Mouse (Mus musculus) cortical plate, adult 2 months (tissue): ENCODE data around the gene Mug1. TPM values are rescaled to one million over a fixed set of nuclear protein-coding genes. Genes with fewer than 3 reads are reported as not detected.
"Not testable (repeated sequence)": the region's sequence is repeated elsewhere in the genome, so short reads cannot be mapped to it uniquely, and the experiment has no call there.

Experiments used
- H3K27ac ChIP-seq: fragments of 200-500 bp; 2 replicates; pipeline ENCODE4 v1.5.1; 2012; ENCODE audit warnings: low read length, control low read depth, inconsistent platforms; ENCODE audit not compliant: insufficient read depth
- H3K4me1 ChIP-seq: fragments of 200-500 bp; 2 replicates; pipeline ENCODE4 v1.6.1; 2011; ENCODE audit warnings: low read length; ENCODE audit not compliant: control insufficient read depth, insufficient read depth
- H3K4me3 ChIP-seq: fragments of 200-500 bp; 2 replicates; pipeline ENCODE4 v1.5.1; 2011; ENCODE audit warnings: mild to moderate bottlenecking, low read length, control low read depth; ENCODE audit not compliant: insufficient read depth
- CTCF ChIP-seq: fragments of 200-500 bp; IDR thresholded peaks from 2 replicates; pipeline ENCODE4 v1.5.1; 2011; ENCODE audit warnings: mild to moderate bottlenecking, control low read depth, low read length; ENCODE audit not compliant: insufficient read depth; ENCODE audit errors: extremely low read depth
- POLR2A ChIP-seq: fragments of 200-500 bp; IDR thresholded peaks from 2 replicates; pipeline ENCODE4 v1.6.1; 2011; ENCODE audit warnings: mild to moderate bottlenecking, low read length, control low read depth; ENCODE audit not compliant: insufficient read depth; ENCODE audit errors: extremely low read depth
- polyA plus RNA-seq: library from polyadenylated mRNA; depleted of rRNA; stranded (reverse); fragments of >200 nt; gene quantifications from 2 replicates; pipeline ENCODE4 v1.2.3, GENCODE M21; 2012; rRNA removed

The Mug1 gene
- polyA plus RNA-seq, result not detected in 2 replicates

DNA sequence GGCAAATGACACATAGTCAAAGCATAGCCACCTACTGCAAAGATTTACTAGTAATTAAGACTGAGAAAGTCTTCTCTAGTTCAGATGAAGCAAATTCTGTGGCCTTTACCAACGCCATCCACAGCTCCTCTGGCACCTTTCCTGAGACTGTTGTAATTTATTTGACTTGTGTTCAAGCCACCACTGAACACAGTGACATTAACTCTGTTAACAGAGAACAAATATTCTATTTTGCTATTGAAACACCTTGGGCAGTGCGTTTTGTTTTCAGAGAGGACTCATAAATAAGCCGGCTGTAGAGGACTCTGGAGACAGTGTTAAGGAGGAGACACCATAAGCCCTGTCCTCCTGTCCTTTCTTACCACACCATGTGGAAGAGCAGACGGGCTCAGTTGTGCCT, at the start of gene Mug1:
Gene Mug1 (plus strand): TSS at position 271 of the 400 bp plus-strand sequence.
- H3K4me1 ChIP-seq, H3K27ac ChIP-seq, H3K4me3 ChIP-seq: not testable (repeated sequence)

DNA sequence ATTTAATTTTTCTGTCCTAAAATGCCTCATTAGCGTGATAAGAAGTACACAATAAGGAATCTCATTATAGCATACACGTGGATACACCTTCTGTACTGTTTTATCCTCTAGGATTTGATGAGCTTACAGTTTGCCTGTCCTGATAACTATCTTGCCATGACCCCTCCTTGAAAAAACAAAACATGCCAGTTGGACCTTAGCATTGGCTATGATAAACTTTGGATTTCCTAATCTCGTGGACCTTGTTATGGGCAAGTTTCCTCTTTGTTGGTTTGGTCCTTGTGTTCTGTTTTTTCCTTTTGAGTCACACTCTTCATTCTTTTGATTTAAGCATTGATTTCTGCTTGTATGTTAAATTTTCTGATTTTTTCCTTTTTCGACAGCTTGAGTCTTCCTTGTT, 10.3 kb upstream of the Mug1 start:
- Histone ChIP-seq H3K4me3 (no peak overlapping the region), H3K27ac (no peak overlapping the region), H3K4me1 (no peaks in the 10 kb centered on the region)
- no peak for TF ChIP-seq POLR2A
- no peak for TF ChIP-seq CTCF

DNA sequence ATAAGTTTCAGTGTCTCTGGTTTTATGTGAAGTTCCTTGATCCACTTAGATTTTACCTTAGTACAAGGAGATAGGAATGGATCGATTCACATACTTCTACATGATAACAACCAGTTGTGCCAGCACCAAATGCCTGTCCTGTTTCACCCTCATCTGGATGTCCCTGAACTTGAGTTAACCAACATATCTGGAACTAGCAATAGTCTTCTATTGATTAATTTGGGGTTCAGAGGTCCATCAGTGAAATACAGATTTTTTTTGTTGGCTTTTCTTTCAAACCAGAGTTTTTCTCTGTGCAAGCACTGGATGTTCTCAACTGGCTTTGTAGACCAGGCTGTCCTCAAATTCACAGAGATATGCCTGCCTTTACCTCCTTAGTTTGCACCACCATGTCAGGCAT, 2.0 kb upstream of the Mug1 start:
- TF ChIP-seq POLR2A, result no peak
- TF ChIP-seq CTCF, result no peak
- no peak overlapping the region for H3K4me3 ChIP-seq
- no peak overlapping the region for H3K27ac ChIP-seq
- H3K4me1 ChIP-seq, result no peaks in the 10 kb centered on the region

DNA sequence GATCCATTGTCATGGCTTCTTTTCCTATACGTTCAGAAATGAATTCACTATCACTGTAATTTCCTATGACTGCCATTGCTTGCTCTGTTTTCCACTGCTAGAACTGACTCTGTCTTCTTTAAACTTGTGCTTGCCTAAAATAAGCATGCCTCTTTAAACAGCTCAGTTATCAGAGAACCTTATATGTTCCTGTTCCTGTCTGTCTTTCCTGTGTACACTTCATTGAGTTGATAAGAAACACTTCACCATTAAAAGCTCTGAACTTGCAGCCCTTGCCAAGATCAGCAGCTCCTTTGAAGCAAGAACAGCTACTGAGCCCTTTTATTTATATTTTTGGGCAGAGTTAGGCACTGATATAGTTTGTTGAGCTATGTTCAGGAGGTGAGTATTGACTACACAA, 10.0 kb downstream of the Mug1 start:
- Histone ChIP-seq H3K4me1 (no peaks in the 10 kb centered on the region), H3K27ac (no peak overlapping the region), H3K4me3 (no peak overlapping the region)
- TF ChIP-seq CTCF, result no peak
- TF ChIP-seq POLR2A, result no peak

Other genes starting within 250 kb of the Mug1 start
- 0.56 and 1.0 TPM in 2 replicates for gene A2m, start 203.2 kb upstream of the Mug1 start, polyA plus RNA-seq
- not detected in 2 replicates for gene Gm7298, start 105.6 kb upstream of the Mug1 start, polyA plus RNA-seq
- not detected in 2 replicates for gene Mug2, start 168.2 kb downstream of the Mug1 start, polyA plus RNA-seq